In genomic region chr11:115564961-115565360, GRCm38 (mm10) we compare ENCODE assay signal across 9 mouse cellular contexts. TPM values are rescaled to one million over a fixed set of nuclear protein-coding genes. Genes with fewer than 3 reads are reported as not detected.
DNase-seq lines count a peak whose midpoint lies in the region; ATAC-seq lines count a peak whose summit lies in the region.
"Had no signal": no experiment of that assay in that cellular context is flagged by ENCODE, and none has a peak within 500 bp of the region (broad histone marks: within the 10 kb centered on the region; RNA-seq: fewer than 3 reads in every experiment).

No protein-coding gene starts in this region.

- H3K4me1 ChIP-seq in erythroblast, embryonic 14.5 days (ENCODE audit: control insufficient read depth): peaks cover 43% of the 10 kb centered on the region
- H3K4me1 ChIP-seq in forebrain, embryonic 12.5 days: peaks cover 13% of the 10 kb centered on the region
- peaks cover 36% of the 10 kb centered on the region for H3K4me1 ChIP-seq in liver, embryonic 13.5 days (replicated peaks)

- no peak for ATAC-seq in erythroblast, adult 5-6 weeks (replicated peaks; ENCODE audit: low FRiP score, poor library complexity, severe bottlenecking)
- no peak for ATAC-seq in forebrain, embryonic 12.5 days (ENCODE audit: low FRiP score)
- ATAC-seq in liver, embryonic 13.5 days (ENCODE audit: low read depth): no peak

- peaks cover 47% of the 10 kb centered on the region for H3K36me3 ChIP-seq in erythroblast, embryonic 14.5 days (ENCODE audit: control insufficient read depth)
- H3K36me3 ChIP-seq in forebrain, embryonic 12.5 days (replicated peaks): peaks cover 43% of the 10 kb centered on the region
- peaks cover 44% of the 10 kb centered on the region for H3K36me3 ChIP-seq in liver, embryonic 13.5 days

- H3K27me3 ChIP-seq in erythroblast, embryonic 14.5 days (ENCODE audit: control insufficient read depth): no peaks in the 10 kb centered on the region
- no peaks in the 10 kb centered on the region for H3K27me3 ChIP-seq in forebrain, embryonic 12.5 days
- no peaks in the 10 kb centered on the region for H3K27me3 ChIP-seq in liver, embryonic 13.5 days

- 20% methylated on average over 7 of the region's 7 CpGs for WGBS in forebrain, embryonic 12.5 days
- 7% methylated on average over 7 of the region's 7 CpGs for WGBS in liver, embryonic 13.5 days (ENCODE audit: insufficient replicate concordance)

- peak; percentile 26 for DNase-seq in 3T3-L1 (ENCODE audit: low read depth, low spot score)
- DNase-seq in liver, embryonic 13.5 days: no peak
- no peak for DNase-seq in adrenal gland, adult 18-20 months (ENCODE audit: low spot score in 2 of 2)
- no peak for DNase-seq in thymus, postnatal 10 days (ENCODE audit: low spot score in 2 of 2)
- no peak for DNase-seq in urinary bladder, adult 18-20 months (ENCODE audit: low spot score in 2 of 2)
- DNase-seq: cerebellum, adult 9-10 months had no signal

- H3K4me3 ChIP-seq in erythroblast, embryonic 14.5 days (replicated peaks): peak overlapping the region; percentile 99
- peak overlapping the region; percentile 79 for H3K4me3 ChIP-seq in forebrain, embryonic 12.5 days (replicated peaks)
- H3K4me3 ChIP-seq in liver, embryonic 13.5 days (replicated peaks): peak overlapping the region; percentile 76

- H3K9me3 ChIP-seq in erythroblast, embryonic 14.5 days (ENCODE audit: control insufficient read depth, low read length): no peaks in the 10 kb centered on the region
- H3K9me3 ChIP-seq in forebrain, embryonic 12.5 days: no peaks in the 10 kb centered on the region
- no peaks in the 10 kb centered on the region for H3K9me3 ChIP-seq in liver, embryonic 13.5 days (replicated peaks)

- H3K27ac ChIP-seq in forebrain, embryonic 12.5 days: no peak overlapping the region
- 0 out of 2 replicates have a peak overlapping the region, but pooled peaks have one; percentile 88 for H3K27ac ChIP-seq in liver, embryonic 13.5 days

- H3K9ac ChIP-seq in forebrain, embryonic 12.5 days: peak overlapping the region; percentile 70
- H3K9ac ChIP-seq in liver, embryonic 13.5 days: peak overlapping the region; percentile 80

- peak overlapping the region; percentile 66 for H3K4me2 ChIP-seq in forebrain, embryonic 12.5 days
- H3K4me2 ChIP-seq in liver, embryonic 13.5 days: peak overlapping the region; percentile 81

RNA-seq across cellular contexts. Expression of gene Nup85, which starts 0.7 kb away (rescaled TPM):
- polyA plus RNA-seq in erythroblast, embryonic 14.5 days (2012): 2.8 and 4.0 TPM in 2 replicates
- 39.3 and 72.1 TPM in 2 replicates for total RNA-seq in erythroblast, adult 5-6 weeks (2015; ENCODE audit: low replicate concordance)
- 52.1 and 69.3 TPM in 2 replicates for total RNA-seq in erythroblast, adult 5-6 weeks (2017; ENCODE audit: low replicate concordance)
- polyA plus RNA-seq in forebrain, embryonic 12.5 days (2016; fragmentation: Nextera tagmentation; extraction: Ambion mirVana): 194 and 199 TPM in 2 replicates
- polyA plus RNA-seq in liver, embryonic 13.5 days (2015; fragmentation: Nextera tagmentation; extraction: Ambion mirVana): 158 and 175 TPM in 2 replicates
- total RNA-seq in adrenal gland, adult 18-20 months (2021): 10 to 100 TPM; 33.2 to 43.0 TPM

RNA-seq across cellular contexts. Expression of gene Sumo2, which starts 28.9 kb away (rescaled TPM):
- 31.3 and 32.9 TPM in 2 replicates for polyA plus RNA-seq in erythroblast, embryonic 14.5 days (2012)
- 126 and 222 TPM in 2 replicates for total RNA-seq in erythroblast, adult 5-6 weeks (2015; ENCODE audit: low replicate concordance)
- 154 and 170 TPM in 2 replicates for total RNA-seq in erythroblast, adult 5-6 weeks (2017; ENCODE audit: low replicate concordance)
- 1,429 and 1,474 TPM in 2 replicates for polyA plus RNA-seq in forebrain, embryonic 12.5 days (2016; fragmentation: Nextera tagmentation; extraction: Ambion mirVana)
- polyA plus RNA-seq in liver, embryonic 13.5 days (2015; fragmentation: Nextera tagmentation; extraction: Ambion mirVana): 532 and 597 TPM in 2 replicates
- total RNA-seq in adrenal gland, adult 18-20 months (2021): 100 to 1,000 TPM; 219 to 240 TPM

RNA-seq across cellular contexts. Expression of gene Mrps7, which starts 38.8 kb away (rescaled TPM):
- polyA plus RNA-seq in erythroblast, embryonic 14.5 days (2012): 5.1 and 6.7 TPM in 2 replicates
- total RNA-seq in erythroblast, adult 5-6 weeks (2015; ENCODE audit: low replicate concordance): 4.8 and 14.2 TPM in 2 replicates
- total RNA-seq in erythroblast, adult 5-6 weeks (2017; ENCODE audit: low replicate concordance): 6.4 and 13.0 TPM in 2 replicates
- 87.4 and 89.5 TPM in 2 replicates for polyA plus RNA-seq in forebrain, embryonic 12.5 days (2016; fragmentation: Nextera tagmentation; extraction: Ambion mirVana)
- polyA plus RNA-seq in liver, embryonic 13.5 days (2015; fragmentation: Nextera tagmentation; extraction: Ambion mirVana): 71.5 and 77.4 TPM in 2 replicates
- 100 to 1,000 TPM; 105 to 107 TPM for total RNA-seq in adrenal gland, adult 18-20 months (2021)

RNA-seq across cellular contexts. Expression of gene Gga3, which starts 38.9 kb away (rescaled TPM):
- 0.78 and 0.93 TPM in 2 replicates for polyA plus RNA-seq in erythroblast, embryonic 14.5 days (2012)
- 7.9 and 12.3 TPM in 2 replicates for total RNA-seq in erythroblast, adult 5-6 weeks (2015; ENCODE audit: low replicate concordance)
- 12.8 and 18.4 TPM in 2 replicates for total RNA-seq in erythroblast, adult 5-6 weeks (2017; ENCODE audit: low replicate concordance)
- 32.3 and 35.1 TPM in 2 replicates for polyA plus RNA-seq in forebrain, embryonic 12.5 days (2016; fragmentation: Nextera tagmentation; extraction: Ambion mirVana)
- polyA plus RNA-seq in liver, embryonic 13.5 days (2015; fragmentation: Nextera tagmentation; extraction: Ambion mirVana): 8.5 and 10.5 TPM in 2 replicates
- total RNA-seq in adrenal gland, adult 18-20 months (2021): 10 to 100 TPM; 25.6 to 27.0 TPM

RNA-seq across cellular contexts. Expression of gene Mif4gd, which starts 47.8 kb away (rescaled TPM):
- polyA plus RNA-seq in erythroblast, embryonic 14.5 days (2012): 3.6 and 4.8 TPM in 2 replicates
- total RNA-seq in erythroblast, adult 5-6 weeks (2015; ENCODE audit: low replicate concordance): 13.0 and 26.1 TPM in 2 replicates
- total RNA-seq in erythroblast, adult 5-6 weeks (2017; ENCODE audit: low replicate concordance): 10.3 and 11.9 TPM in 2 replicates
- polyA plus RNA-seq in forebrain, embryonic 12.5 days (2016; fragmentation: Nextera tagmentation; extraction: Ambion mirVana): 15.2 and 16.5 TPM in 2 replicates
- polyA plus RNA-seq in liver, embryonic 13.5 days (2015; fragmentation: Nextera tagmentation; extraction: Ambion mirVana): 26.8 and 30.3 TPM in 2 replicates
- 100 to 1,000 TPM in 1 of 2 experiments, 10 to 100 TPM in 1; 85.4 to 145 TPM for total RNA-seq in adrenal gland, adult 18-20 months (2021)

Comparison
In these comparisons a context has a peak if more than half of its experiments do, and no peak if none do; other contexts are left out.
1. RNA of gene Nup85, which starts 0.7 kb away (polyA plus RNA-seq): 194 to 199 TPM in forebrain, embryonic 12.5 days and 158 to 175 TPM in liver, embryonic 13.5 days; 2.8 to 4.0 TPM in erythroblast, embryonic 14.5 days; every median in the first group is over 10 times any median in the second.
2. RNA of gene Sumo2, which starts 28.9 kb away (polyA plus RNA-seq): 1,429 to 1,474 TPM in forebrain, embryonic 12.5 days and 532 to 597 TPM in liver, embryonic 13.5 days; 31.3 to 32.9 TPM in erythroblast, embryonic 14.5 days; every median in the first group is over 10 times any median in the second.
3. Peak in every context shown above with its lines, with median percentiles within 50 percentile points of each other: H3K4me3 ChIP-seq.